Mouse (Mus musculus): ENCODE data around the gene Olfm1.

Gene Olfm1

GRCm38 (mm10) chr2:28192821-28193689 lies at the start of gene Olfm1:
Olfm1 (plus strand) TSS chr2:28192992.
- DNase-seq (ENCODE audit: low spot score in 2 of 2) = peak; percentile 82 to 84

GRCm38 (mm10) chr2:28143417-28144045 lies 49.3 kb upstream of the Olfm1 start:
- DNase-seq (ENCODE audit: low spot score in 2 of 2) = no peak

- DNase-seq (ENCODE audit: low spot score in 2 of 2) = no peak
Measured at GRCm38 (mm10) chr2:28145702-28146101, 47.1 kb upstream of the Olfm1 start.

DNA sequence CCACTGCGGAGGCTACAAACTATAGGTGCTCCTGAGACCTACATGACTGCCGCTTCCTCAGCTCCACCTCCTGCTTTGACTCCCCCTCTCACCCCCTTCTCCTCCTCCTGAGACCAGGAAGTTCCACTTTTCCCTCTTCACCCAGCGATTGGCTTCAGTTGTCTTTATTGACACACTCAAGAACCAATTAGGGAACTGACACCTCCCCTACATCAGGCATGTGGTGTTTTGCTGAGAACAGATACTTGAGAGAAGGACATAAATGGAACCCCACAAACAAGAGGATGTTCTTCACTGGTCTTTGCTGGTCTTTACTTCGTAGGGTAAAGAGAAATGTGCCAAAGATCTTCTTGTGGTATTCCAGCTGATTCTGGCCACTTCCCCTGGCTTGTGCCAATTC lies 46.6 kb upstream of the Olfm1 start:
- no peak for DNase-seq (ENCODE audit: low spot score in 2 of 2)

- DNase-seq (ENCODE audit: low spot score in 2 of 2) = no peak
Measured at GRCm38 (mm10) chr2:28146685-28147084, 46.1 kb upstream of the Olfm1 start.

GRCm38 (mm10) chr2:28147248-28147794 lies 45.5 kb upstream of the Olfm1 start:
- no peak for DNase-seq (ENCODE audit: low spot score in 2 of 2)

- DNase-seq (ENCODE audit: low spot score in 2 of 2) = no peak
Measured at GRCm38 (mm10) chr2:28149688-28150087, 43.1 kb upstream of the Olfm1 start.

DNA sequence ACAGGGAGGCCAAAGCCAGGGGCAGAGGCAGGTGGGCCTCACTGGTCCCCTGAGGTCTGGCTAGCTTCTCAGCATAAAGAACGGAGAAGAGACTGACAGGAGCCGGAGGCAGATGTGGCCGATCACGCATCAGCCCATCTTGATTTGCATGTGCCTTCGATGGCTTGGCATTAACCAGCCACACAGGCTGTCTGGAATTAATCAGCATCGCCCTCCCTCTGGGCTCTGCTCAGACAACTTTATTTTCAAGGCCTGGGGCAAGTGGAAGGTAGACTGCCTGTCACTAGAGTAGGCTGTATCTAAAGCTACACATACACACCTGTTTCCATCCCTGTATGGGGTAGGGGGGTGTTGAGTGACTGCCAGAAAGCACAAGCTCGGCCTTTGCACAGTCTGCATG lies 32.2 kb upstream of the Olfm1 start:
- DNase-seq (ENCODE audit: low spot score in 2 of 2) = no peak

GRCm38 (mm10) chr2:28165570-28165969 lies 27.2 kb upstream of the Olfm1 start:
- no peak for DNase-seq (ENCODE audit: low spot score in 2 of 2)

DNA sequence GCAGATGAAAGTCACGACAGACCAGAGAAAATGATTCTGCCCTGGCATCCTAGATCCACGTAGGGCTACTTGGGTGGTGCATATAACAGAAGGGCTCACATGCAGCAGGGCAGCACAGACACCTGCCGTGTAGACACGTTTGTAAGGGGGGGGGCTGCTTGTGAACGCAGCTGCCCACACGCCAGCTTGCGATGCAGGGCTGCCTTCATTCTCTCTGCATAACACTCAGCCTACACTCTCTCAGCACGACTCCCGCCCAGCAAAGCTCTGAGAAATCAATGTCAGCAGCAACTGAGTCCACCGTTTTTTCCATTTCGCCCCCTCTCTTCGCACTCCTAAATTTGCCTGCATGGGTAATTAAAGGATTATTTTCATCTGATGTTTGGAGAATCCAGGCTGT lies 23.5 kb upstream of the Olfm1 start:
- peak; percentile 71 to 88 for DNase-seq (ENCODE audit: low spot score in 2 of 2)

DNA sequence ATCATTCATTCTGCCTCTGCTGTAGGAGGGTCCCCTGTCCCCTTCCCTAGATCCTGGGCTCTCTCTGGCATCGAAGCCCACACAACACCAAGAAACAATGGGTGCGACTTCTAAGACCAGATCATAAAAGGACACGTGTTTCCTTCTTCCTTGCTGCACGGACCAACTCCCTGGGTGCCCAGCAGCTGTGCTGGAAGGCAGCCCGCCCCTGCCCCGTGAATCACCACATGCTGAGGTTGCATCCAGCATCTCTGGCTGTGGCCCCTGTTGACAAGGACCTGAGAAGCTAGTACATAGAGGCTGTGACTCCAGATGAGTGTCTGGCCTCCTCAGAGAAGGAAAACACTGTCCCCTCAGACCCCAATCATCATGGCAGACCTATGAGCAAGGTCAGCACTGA lies 20.8 kb upstream of the Olfm1 start:
- no peak for DNase-seq (ENCODE audit: low spot score in 2 of 2)

DNA sequence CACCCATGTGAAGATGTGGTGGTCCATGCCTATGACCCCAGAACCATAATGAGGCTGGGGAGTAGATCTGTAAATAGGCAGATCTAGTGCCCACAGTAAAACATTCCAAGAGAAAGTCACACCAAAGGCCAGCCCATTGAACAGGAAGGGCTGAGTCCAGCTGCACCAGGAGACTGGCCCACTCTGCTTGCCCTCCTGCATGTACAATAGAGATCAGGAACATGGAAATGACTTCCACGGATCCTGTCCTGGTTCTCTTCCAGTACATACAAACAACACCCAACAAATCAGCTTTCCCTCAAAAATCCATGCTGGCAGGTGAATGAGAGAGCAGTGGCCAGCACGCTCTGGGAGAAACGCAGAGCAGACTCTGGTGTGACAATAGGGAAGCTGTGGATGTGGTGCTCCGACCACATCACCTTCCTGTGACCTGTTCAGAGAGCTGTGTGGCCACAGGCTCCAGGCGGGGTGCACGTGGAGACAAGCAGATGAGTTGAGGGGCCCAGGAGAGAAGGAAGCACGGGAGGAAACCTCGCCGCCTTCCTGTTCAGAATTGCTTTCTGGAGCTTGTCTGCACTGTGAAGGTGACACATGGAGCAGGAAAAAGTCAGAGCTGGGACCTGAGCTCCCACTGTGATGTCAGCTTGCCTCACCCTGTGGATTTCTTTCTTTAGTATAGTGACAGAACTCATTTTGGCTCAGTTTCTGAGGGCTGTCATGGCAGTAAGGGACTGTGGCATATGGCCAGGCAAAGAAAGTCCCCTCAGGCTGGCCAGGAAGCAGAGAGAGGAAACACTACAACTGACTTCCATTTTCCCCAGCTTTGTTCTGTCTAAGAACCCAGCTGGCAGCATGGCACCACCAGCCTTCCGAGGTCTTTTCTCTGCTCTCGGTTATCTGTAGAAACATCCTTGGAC lies 19.3 kb upstream of the Olfm1 start:
- no peak for DNase-seq (ENCODE audit: low spot score in 2 of 2)

GRCm38 (mm10) chr2:28174441-28174840 lies 18.4 kb upstream of the Olfm1 start:
- DNase-seq (ENCODE audit: low spot score in 2 of 2) = no peak

DNA sequence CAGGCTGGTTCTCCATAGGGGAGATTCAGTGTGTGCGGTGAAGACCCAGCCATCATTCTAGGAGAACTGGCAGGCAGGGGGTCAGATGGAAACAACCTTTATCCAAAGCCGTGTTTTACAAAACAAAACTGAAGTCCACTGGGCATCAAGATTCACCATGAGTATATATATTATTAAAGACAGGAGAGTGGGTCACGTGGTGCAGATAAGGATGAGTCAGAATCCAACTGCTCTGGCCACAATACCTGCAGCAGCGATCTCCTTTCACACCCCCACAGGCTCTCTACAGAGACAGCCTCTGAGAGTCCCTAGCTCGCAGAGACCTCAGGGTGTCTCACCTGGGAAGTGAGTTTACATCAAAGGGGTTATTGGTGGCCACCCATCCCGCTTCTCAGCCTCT lies 14.2 kb upstream of the Olfm1 start:
- no peak for DNase-seq (ENCODE audit: low spot score in 2 of 2)

GRCm38 (mm10) chr2:28180053-28180452 lies 12.7 kb upstream of the Olfm1 start:
- no peak for DNase-seq (ENCODE audit: low spot score in 2 of 2)

DNA sequence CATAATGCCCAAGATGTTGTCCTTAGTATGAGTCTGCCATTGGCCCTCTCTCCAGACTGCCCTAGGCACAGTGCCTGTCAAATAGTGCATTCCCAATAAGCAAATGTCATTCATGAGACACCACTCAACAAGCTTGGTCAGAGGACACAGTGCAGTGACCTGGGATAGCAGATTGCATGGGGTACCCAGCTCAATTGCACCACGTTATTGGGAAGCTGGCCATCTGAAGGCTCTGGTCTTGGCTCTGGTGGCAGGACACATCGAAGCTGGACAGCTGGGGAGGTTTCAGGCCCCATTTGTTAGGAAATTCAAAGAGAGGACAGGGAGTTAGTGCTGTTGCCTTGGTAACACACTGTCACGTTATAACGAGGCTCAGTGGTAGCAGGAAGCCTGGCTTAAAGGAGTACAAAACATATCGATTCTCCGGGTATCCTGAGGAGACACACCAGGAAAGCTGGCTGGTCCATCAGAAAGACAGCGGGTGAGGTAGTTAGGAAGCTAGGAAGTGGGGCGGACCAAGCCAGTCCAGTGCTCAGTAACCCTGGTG lies 4.3 kb upstream of the Olfm1 start:
- DNase-seq (ENCODE audit: low spot score in 2 of 2) = no peak

DNA sequence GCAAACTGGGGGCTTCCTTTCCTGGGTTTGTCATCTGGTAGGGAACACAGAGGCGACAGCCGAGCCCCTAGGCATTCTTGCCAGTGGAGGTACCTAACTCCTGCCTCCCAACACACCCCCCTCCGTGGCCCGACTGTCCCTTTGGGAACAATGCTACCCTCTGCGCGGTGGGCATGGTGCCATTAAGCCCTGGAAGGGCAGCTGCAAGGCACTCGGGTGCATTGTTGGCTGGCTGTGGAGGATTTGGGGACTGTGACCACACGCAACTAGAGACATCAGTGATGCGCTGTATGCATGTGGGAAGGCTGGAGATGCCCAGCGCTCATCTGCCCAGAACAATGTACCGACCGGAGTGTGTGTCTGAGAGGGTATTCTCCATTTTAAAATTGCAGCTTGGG lies 897 bp downstream of the Olfm1 start:
- peak in 1 of 2 experiments; percentile 33 for DNase-seq (ENCODE audit: low spot score in 2 of 2)

- peak in 1 of 2 experiments; percentile 17 for DNase-seq (ENCODE audit: low spot score in 2 of 2)
Measured at GRCm38 (mm10) chr2:28194962-28195617, 2.3 kb downstream of the Olfm1 start.

DNA sequence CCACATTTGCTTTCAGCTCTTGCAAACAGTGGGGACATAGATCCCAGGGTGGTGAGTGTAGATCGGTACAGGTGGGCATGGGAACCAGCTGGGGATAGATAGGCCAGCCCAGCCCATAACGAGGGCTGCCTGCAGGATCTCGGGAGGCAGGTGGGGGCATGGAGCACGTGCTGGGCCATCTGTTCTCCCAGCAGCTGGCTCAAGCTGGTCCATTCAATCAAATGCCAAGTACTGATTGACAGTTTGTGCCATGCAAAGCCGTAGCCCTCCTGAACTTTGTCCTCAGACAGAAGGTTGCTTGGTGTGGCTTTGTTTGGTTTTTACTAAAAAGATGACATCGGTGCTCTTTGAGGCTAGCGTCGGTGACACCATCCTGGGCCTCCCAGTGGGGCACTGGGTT lies 2.9 kb downstream of the Olfm1 start:
- peak in 1 of 2 experiments; percentile 4 for DNase-seq (ENCODE audit: low spot score in 2 of 2)

GRCm38 (mm10) chr2:28201441-28201841 lies 8.6 kb downstream of the Olfm1 start:
- peak; percentile 35 to 39 for DNase-seq (ENCODE audit: low spot score in 2 of 2)

GRCm38 (mm10) chr2:28204167-28204566 lies 11.4 kb downstream of the Olfm1 start:
- DNase-seq (ENCODE audit: low spot score in 2 of 2) = peak; percentile 97 to 98

Measured in frontal cortex, postnatal 36 days (tissue).